Mouse (Mus musculus): ENCODE data around the gene Gipc1. TPM values are rescaled to one million over a fixed set of nuclear protein-coding genes. Genes with fewer than 3 reads are reported as not detected.

The Gipc1 gene
- 10 to 100 TPM; 34.1 to 34.6 TPM for total RNA-seq (2021)
- long read RNA-seq, experiment 1, transcript Gipc1-201 (7 exons, 1,522 nt): major isoform, 91 of 108 reads
- long read RNA-seq, experiment 1, partial matches to known transcripts: 16 of 108 reads
- long read RNA-seq, experiment 1, other reads (novel, unspliced or antisense): 1 of 108 reads
- long read RNA-seq, experiment 2, transcript Gipc1-201 (7 exons, 1,522 nt): major isoform, 94 of 118 reads
- long read RNA-seq, experiment 2, partial matches to known transcripts: 21 of 118 reads
- long read RNA-seq, experiment 2, other reads (novel, unspliced or antisense): 3 of 118 reads

DNA sequence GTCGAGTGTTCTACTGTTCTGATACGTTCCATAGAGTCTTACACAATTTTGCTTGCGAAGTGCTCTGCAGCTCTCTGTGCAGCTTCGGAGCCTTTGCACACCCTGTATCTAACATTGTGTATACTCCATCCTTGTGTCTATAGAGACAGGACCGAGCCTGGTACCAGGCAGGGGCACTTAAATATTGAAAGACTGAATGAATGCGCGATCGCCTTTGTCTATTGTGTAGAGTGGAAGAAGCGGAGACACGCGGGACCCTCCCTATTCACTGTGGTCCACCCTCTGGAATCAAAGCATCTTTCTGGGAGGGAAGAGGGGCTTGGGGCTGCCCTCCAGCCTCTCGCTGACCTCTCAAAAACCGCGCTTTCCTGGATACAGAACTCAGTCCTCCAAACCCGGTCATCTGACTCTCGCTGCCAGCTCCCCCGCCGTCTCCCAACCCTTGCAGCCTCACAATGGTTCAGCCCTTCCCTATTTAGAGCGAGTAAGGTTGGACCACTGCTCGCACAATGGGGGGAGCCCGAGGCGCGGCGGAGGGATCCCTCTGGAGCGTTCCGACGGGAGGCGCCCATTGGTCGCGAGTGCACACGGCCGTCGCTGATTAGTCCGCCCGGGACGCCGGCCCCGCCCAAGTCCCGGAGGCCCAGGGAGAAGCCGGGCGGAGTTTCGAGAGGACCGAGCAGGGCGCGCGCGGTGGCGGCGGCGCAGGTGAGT is at the start of gene Gipc1:
Gipc1 (plus strand) TSS at position 648 of the 714 bp plus-strand sequence.
- DNase-seq: peak; percentile 95
- intact Hi-C loops (cut with DNase I): no loop called here

GRCm38 (mm10) chr8:83607661-83608397 is 44.6 kb upstream of the Gipc1 start, which contains the start of the genes Tecr and Dnajb1:
TSS of gene Tecr (minus strand) at chr8:83607971.
TSS of gene Dnajb1 (plus strand) at chr8:83608193.
- intact Hi-C loops (cut with DNase I): loop anchor here (2.0 to 5.0 kb wide), 2 partner anchors 41 to 43 kb away; partner anchors contain the start of gene Ndufb7
- peak; percentile 100 for DNase-seq

DNA sequence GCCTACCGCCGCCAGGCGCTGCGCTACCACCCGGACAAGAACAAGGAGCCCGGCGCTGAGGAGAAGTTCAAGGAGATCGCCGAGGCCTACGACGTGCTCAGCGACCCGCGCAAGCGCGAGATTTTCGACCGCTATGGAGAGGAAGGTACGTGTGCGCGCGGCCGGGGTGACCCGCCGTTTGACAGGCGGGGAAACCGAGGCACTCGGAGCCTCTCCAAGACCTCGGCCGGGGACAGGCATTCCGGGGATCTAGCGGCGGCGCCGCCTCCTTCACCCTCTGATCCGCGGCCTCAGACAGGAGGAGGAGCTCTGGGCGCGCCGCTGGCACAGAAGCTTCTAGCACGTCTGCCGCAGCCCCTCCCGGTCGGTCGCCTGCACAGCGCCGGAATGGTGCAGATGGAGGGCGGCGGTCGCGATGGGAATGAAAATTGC is 44.1 kb upstream of the Gipc1 start:
- intact Hi-C loops (cut with DNase I): loop anchor here (2.0 to 5.0 kb wide), 2 partner anchors 41 to 42 kb away; partner anchors contain the start of gene Ndufb7
- DNase-seq: peak; percentile 84 to 88

DNA sequence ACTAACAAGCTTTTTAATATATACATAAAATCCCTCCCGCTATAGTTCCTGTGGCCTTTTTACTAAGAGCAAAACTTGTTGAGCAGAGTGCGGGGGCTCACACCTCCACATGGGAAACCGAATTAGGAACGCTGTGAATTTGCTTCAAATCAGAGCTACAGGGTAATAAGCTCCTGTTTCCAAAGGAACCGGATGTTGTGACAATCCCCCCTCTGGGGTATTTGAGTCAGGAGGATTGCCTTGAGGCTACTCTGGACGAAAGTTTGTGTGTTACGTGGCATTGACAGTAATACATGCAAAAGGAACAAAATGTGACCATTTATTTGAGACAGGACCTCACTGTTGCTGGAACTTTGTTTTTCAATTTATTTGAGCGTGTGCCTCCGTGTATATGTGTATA is 43.4 kb upstream of the Gipc1 start:
- no peak for DNase-seq
- intact Hi-C loops (cut with DNase I): loop anchor here (2.0 to 5.0 kb wide), 2 partner anchors 42 kb away; partner anchors contain the start of gene Ndufb7

- DNase-seq: no peak
- intact Hi-C loops (cut with DNase I): loop anchor here (2.0 to 5.0 kb wide), 2 partner anchors 41 to 42 kb away; partner anchors contain the start of gene Ndufb7
These were observed 42.8 kb upstream of the Gipc1 start for GRCm38 (mm10) chr8:83609547-83610180.

- no peak for DNase-seq
- intact Hi-C loops (cut with DNase I): no loop called here
These were observed 40.6 kb upstream of the Gipc1 start for GRCm38 (mm10) chr8:83611921-83612320.

DNA sequence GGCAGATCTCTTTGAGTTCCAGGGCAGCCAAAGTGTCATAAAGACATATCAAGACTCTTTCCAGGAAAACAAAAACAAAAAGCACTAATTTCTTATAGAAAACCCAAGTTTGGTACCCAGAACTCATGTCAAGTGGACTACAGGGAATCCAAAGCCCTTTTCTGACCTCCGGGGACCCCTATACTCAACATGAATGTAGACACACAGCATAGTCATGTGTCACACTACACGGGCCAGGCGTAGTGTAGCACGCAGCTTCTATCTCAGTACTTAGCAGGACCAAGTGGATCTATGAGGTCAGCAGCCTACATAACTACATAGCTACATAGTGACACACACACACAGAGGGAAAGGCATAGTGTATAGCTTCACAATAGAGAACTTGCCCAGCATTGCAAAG is 38.8 kb upstream of the Gipc1 start:
- intact Hi-C loops (cut with DNase I): no loop called here
- no peak for DNase-seq

DNA sequence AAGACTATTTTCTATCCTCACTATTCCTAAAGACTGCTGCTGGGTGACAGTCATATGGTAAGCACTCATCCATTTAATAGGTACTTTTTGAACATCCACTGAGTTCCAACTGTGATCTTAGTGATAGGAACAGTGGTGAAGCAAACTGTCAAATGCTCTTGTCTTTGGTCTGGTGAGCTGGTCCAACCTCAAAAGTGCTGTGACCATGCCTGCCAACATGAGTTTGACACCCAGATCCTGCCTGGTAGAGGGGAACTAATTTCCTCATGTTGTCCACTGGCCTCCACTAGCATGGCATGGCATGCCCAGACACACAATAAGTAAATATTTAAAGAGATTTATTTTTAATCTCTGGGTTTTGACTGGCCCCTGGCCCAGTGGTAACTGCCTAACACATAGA is 35.9 kb upstream of the Gipc1 start:
- intact Hi-C loops (cut with DNase I): no loop called here
- DNase-seq: no peak

DNA sequence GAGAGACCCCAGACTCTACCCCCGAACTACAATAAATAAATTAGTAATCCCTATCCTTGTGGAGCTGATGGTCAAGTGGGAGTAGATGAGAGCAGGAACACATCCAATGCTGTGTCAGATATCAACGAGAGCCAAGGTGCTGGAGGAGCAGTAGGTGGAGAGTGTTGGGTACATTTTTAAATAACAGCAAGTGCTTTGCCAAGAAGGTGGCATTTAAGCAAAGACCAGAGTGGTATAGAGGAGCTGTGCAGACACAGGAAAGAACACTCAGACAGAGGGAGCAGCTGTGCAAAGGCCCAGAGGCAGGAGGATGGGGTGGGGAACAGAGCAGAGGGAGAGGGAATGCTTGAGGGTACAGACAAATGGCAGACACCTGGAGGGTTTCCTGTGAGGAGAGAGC is 35.4 kb upstream of the Gipc1 start:
- intact Hi-C loops (cut with DNase I): no loop called here

DNA sequence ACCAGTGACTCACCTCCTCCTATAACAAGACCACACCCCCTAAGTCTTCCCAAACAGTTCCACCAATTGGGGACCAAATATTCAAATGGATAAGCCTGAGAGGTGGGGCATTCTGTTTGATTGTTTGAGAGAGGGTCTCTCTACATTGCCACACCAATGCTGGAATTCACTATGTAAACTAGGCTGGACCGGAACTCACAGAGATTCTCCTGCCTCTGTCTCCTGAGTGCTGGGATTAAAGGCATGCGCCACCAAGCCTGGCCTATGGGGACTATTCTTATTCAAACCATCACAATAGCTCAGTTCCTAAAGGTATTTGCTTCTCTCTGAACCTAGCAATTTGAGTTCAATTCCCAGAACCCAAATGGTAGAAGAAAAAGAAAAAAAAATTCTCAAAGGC is 33.9 kb upstream of the Gipc1 start:
- DNase-seq: no peak
- intact Hi-C loops (cut with DNase I): no loop called here

More for the DNA sequence above, 35.4 kb upstream of the Gipc1 start:
- no peak for DNase-seq

- intact Hi-C loops (cut with DNase I): loop anchor here (5.0 kb wide), 1 partner anchor 47 kb away; no protein-coding TSS in a partner anchor
- DNase-seq: no peak
These were observed 32.8 kb upstream of the Gipc1 start for GRCm38 (mm10) chr8:83619568-83620285.

DNA sequence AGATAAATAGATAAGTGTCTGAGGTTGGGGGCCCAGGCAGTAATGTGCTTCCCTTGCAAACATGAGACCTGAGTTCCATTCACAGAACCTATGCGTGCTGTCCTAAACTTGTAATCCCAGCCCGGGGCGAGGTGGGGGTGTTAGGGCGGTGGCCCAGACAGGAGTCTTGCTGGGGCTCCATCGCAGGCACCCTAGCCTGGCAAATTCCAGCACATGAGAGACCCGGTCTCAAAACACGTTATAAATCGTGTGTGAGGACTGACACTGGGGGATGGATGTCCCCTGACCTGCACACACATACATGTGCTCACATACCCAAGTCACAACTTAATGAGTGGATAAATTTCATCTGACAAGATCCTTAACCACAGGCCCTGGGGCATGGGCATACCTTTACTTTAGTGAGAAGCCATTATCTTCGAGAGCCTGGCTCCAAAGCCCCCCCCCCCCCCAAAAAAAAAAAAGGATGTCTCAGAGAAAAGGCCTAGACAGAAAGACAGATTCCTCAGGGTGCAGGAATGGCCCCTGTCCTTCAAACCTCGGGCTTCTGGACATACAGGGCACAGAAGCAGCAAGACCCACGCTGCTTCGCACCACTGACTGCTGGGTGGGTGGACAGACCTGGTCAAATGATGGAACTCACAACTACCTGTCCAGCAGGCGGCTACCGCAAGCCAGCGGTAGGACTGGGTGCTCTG is 30.6 kb upstream of the Gipc1 start:
- DNase-seq: no peak
- intact Hi-C loops (cut with DNase I): loop anchor here (5.0 kb wide), 1 partner anchor 50 kb away; no protein-coding TSS in a partner anchor

GRCm38 (mm10) chr8:83622389-83622989 is 30.0 kb upstream of the Gipc1 start:
- intact Hi-C loops (cut with DNase I): loop anchor here (5.0 kb wide), 1 partner anchor 50 kb away; no protein-coding TSS in a partner anchor
- DNase-seq: peak; percentile 87 to 90

DNA sequence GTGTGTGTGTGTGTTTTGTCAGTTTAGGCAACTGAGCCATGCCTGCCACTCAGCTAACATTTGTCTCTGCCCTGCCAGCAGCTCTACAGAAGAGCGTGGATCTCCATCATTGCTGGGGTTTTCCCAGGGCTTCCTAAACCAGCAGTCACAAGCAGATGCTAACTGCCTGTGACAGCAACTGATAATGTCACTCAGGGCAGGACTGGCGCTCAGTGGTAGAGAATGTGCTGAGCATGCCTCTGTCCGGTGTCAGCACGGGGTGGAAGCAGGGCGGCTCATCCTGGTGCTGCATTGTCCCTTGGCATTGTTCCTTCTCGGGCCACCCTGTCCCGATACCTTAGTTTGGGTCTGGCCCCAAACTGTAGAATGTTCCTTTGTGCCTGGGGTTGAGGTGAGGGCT is 28.9 kb upstream of the Gipc1 start:
- intact Hi-C loops (cut with DNase I): loop anchor here (5.0 kb wide), 1 partner anchor 51 kb away; no protein-coding TSS in a partner anchor
- DNase-seq: no peak

- intact Hi-C loops (cut with DNase I): loop anchor here (5.0 kb wide), 1 partner anchor 52 kb away; no protein-coding TSS in a partner anchor
- DNase-seq: peak; percentile 22 to 49
These were observed 27.7 kb upstream of the Gipc1 start for GRCm38 (mm10) chr8:83624739-83625138.

GRCm38 (mm10) chr8:83625676-83626299 is 26.7 kb upstream of the Gipc1 start:
- intact Hi-C loops (cut with DNase I): no loop called here
- DNase-seq: no peak

DNA sequence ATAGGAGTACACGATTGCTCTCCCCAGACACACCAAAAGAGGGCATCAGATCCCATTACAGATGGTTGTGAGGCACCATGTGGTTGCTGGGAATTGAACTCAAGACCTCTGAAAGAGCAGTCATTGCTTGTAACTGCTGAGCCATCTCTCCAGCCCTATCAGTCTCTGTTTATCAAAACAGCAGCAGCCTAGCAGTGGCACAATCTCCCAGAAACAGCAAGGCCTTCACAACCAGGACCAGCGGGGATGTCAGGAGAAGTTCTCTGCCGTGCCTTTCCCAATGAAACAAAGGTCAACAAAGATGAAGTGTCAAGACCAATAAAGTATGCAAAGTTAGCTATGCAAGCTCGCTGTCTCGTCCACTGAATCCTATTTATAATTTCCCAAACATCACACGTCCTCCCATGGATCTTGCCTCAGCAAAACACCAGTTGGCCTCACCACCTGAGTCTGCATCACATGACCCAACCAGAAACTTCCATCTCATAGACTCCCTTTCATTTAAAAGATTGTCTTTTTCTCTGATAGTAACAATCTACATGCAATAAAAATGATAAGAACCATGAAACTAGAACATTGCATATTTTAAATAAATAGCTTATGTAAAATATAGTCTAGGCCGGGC is 20.3 kb upstream of the Gipc1 start:
- intact Hi-C loops (cut with DNase I): no loop called here
- DNase-seq: no peak

Data from heart, postnatal 14 days (tissue).